1 mouse cellular context compared by ENCODE assay signal in the genomic region with DNA sequence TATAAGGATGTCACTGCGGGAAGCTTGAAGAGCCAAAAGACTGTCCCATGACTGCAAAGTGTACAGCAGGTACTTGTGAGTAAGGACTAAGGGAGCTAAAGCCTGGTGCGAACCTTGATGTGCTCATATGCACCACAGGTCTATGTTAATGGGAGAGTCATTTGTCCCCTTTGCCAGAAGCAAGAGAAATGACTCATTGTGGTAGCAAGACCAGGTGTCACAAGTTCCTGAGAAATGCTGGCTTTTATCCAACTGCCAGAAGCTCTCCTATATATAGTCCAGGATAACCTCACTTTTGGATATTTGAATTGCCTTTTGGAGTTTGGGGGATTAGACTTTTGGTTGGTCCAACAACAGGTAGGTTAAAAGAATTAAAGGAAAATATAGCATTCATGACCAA.
TF ChIP-seq lines count a peak whose summit lies in the region.

No protein-coding gene starts in this region.

TF ChIP-seq in CH12.LX, 34 proteins besides CTCF, POLR2A, EP300 and RAD21 (continued from another document):
- TF ChIP-seq JUN (IDR thresholded peaks at IDR 0.05; ENCODE audit: insufficient read depth, low read depth, low read length): peak; percentile 83; the same call in 1 of the 2 replicates
- TF ChIP-seq RCOR1 (conservative IDR thresholded peaks at IDR 0.05; ENCODE audit: low read depth, low read length): peak; percentile 46; the same call in 1 of the 2 replicates
- TF ChIP-seq BHLHE40 (IDR thresholded peaks at IDR 0.05; ENCODE audit: low read depth, low read length): peak; percentile 59
- no peak for TF ChIP-seq CHD1 (IDR thresholded peaks at IDR 0.05; ENCODE audit: low read depth, low read length)
- TF ChIP-seq PAX5 (IDR thresholded peaks at IDR 0.05; ENCODE audit: low read length): no peak
- no peak for TF ChIP-seq SMC3 (IDR thresholded peaks at IDR 0.05; ENCODE audit: low read depth, low read length)
- TF ChIP-seq MAX (IDR thresholded peaks at IDR 0.05; ENCODE audit: low read length): no peak
- TF ChIP-seq MXI1 (IDR thresholded peaks at IDR 0.05; ENCODE audit: low read depth, low read length): no peak
- peak; percentile 27; the same call in 1 of the 2 replicates for TF ChIP-seq MEF2A (IDR thresholded peaks at IDR 0.05; ENCODE audit: borderline replicate concordance, low read depth, low read length)
- peak; percentile 54; the same call in 1 of the 2 replicates for TF ChIP-seq TCF12 (IDR thresholded peaks at IDR 0.05; ENCODE audit: low read depth, low read length)
- no peak for TF ChIP-seq ZMIZ1 (IDR thresholded peaks at IDR 0.05; ENCODE audit: low read depth, low read length)
